Mouse (Mus musculus): ENCODE results near the gene B4galt5. TPM values are rescaled to one million over a fixed set of nuclear protein-coding genes. Genes with fewer than 3 reads are reported as not detected.

B4galt5 gene
- polyA plus RNA-seq, 1 experiment from 2014 or later = 34.2 TPM

DNA sequence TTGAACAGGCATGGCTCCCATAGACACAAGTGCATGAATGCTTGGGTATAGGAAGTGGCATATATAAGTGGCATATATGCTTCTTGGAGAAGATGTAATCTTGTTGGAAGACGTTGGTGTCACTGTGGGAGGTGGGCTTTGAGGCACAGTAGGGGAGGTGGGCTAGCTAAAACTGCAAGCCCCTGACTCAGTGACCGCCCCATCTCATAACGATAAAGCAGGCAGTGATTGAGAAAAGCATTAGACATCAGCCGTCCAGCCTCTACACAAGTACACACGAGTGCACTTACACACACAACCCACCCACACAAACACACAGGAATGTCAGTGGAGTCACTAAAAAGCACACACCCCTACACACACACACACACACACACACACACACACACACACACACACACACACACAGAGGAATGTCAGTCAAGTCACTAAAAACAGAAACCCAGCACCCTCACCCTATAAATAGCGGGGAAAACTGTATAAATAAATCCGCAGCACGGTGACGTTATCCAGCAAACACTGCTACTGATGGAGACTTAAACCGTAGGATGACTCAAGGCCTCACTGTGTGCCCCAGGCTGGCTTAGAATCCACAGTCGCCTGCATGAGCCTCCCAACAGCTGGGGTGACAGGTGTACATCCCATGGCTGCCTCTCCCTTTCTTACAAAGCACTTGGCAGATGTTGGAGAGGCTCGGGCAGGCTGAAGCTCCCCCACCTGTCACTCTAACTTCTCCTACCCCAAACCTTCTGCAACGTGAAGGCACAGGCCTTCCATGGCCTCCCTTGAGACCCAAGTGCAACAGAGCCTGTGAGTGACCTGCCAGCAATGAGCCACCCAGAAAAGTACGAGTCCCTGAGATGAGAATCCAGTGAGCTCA is 81.2 kb downstream of the B4galt5 start:
- ATAC-seq (ENCODE audit: low FRiP score, low read depth) = no peak
- Histone ChIP-seq H3K4me1 (replicated peaks) (no peaks in the 10 kb centered on the region), H3K9ac (no peak overlapping the region), H3K36me3 (no peaks in the 10 kb centered on the region), H3K9me3 (no peaks in the 10 kb centered on the region), H3K27ac (replicated peaks) (no peak overlapping the region), H3K4me3 (no peak overlapping the region), H3K27me3 (no peaks in the 10 kb centered on the region), H3K4me2 (no peak overlapping the region)
- 81% methylated on average over 14 of the region's 14 CpGs for WGBS

DNA sequence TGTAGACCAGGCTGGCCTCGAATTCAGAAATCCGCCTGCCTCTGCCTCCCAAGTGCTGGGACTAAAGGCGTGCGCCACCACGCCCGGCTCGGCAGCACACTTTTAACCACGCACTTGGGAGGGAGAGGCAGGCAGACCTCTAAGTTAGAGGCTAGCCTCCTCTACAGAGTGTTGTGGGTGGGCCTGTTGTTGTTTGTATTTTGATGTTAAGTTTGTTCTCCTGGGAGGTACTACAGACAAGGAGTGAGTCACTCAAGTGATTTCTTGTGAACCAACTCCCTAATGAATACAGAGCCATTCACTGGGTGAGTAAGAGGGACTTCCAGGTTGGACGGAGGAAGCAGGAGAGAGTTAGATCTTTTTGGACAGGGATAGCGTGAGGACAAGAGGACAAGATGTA is 82.8 kb downstream of the B4galt5 start:
- H3K4me2 ChIP-seq = no peak overlapping the region
- no peak for ATAC-seq (ENCODE audit: low FRiP score, low read depth)
- no peak overlapping the region for H3K9ac ChIP-seq
- H3K36me3 ChIP-seq = no peaks in the 10 kb centered on the region
- WGBS = 95% methylated on average over 10 of the region's 10 CpGs
- no peaks in the 10 kb centered on the region for H3K27me3 ChIP-seq
- no peaks in the 10 kb centered on the region for H3K9me3 ChIP-seq
- H3K4me3 ChIP-seq = no peak overlapping the region
- H3K27ac ChIP-seq (replicated peaks) = no peak overlapping the region
- H3K4me1 ChIP-seq (replicated peaks) = no peaks in the 10 kb centered on the region

DNA sequence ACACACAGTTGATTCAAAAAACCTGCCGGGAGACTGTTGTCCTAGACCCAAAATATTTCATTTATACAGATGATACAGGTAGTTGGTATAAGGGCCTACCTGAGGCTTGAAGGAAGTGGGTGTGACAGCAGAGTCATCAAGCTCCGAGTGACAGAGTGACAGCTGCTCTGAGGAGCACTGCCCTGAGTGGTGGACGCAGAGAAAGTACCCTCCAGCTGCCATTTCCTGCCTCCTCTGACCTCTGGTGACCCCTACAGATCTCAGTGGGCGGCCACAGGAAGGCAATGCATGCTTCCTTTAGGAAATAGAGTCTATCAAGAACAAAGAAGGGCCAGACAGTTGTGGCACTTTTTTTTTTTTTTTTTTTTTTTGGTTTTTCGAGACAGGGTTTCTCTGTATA is 83.2 kb downstream of the B4galt5 start:
- Histone ChIP-seq H3K36me3 (no peaks in the 10 kb centered on the region), H3K9me3 (no peaks in the 10 kb centered on the region), H3K4me1 (replicated peaks) (no peaks in the 10 kb centered on the region), H3K27me3 (no peaks in the 10 kb centered on the region), H3K9ac (no peak overlapping the region), H3K27ac (replicated peaks) (no peak overlapping the region), H3K4me3 (no peak overlapping the region), H3K4me2 (no peak overlapping the region)
- ATAC-seq (ENCODE audit: low FRiP score, low read depth) = no peak
- 51% methylated on average over 5 of the region's 5 CpGs for WGBS

DNA sequence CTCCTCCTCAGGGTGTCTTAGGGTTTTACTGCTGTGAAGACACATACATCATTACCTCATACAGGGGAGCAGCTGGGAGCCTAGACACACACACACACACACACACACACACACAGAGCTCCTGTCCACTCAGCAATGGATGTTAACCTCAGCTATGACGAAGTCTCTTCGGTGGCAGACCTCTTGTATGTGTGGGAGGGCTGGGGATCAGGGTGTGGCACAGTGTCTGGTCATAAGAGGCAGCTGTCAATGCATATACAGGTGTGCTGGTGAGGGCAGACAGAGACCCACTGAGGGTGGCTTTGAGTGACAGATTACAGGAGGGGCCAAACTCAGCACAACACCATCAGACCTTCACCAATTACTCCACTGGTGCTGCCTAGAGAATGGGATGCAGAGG is 84.0 kb downstream of the B4galt5 start:
- 86% methylated on average over 2 of the region's 2 CpGs for WGBS
- no peaks in the 10 kb centered on the region for H3K27me3 ChIP-seq
- no peak overlapping the region for H3K9ac ChIP-seq
- H3K36me3 ChIP-seq = no peaks in the 10 kb centered on the region
- no peak overlapping the region for H3K4me3 ChIP-seq
- H3K4me1 ChIP-seq (replicated peaks) = no peaks in the 10 kb centered on the region
- H3K4me2 ChIP-seq = no peak overlapping the region
- no peak overlapping the region for H3K27ac ChIP-seq (replicated peaks)
- no peaks in the 10 kb centered on the region for H3K9me3 ChIP-seq
- ATAC-seq (ENCODE audit: low FRiP score, low read depth) = no peak

DNA sequence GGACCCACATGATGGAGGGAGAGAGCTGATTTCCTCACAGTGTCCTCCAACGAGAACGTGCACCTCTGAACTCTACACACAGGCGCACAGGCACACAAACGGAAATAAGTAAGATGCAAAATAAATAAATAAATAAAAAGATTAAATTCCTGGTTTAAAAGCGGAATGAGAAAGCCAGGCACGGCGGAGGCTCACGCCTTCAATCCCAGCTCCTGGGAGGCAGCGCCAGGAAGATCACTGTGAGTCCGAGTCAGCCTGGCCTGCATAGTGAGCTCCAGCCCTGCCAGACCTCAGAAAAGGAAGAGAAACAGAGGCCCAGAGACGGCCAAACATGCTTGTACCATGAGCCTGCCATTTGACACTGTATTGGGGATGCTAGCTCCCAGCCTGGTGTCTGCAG is 85.1 kb downstream of the B4galt5 start:
- H3K27me3 ChIP-seq = no peaks in the 10 kb centered on the region
- WGBS = 90% methylated on average over 11 of the region's 11 CpGs
- no peak for ATAC-seq (ENCODE audit: low FRiP score, low read depth)
- H3K4me2 ChIP-seq = no peak overlapping the region
- H3K9me3 ChIP-seq = no peaks in the 10 kb centered on the region
- H3K27ac ChIP-seq (replicated peaks) = no peak overlapping the region
- no peak overlapping the region for H3K4me3 ChIP-seq
- no peak overlapping the region for H3K9ac ChIP-seq
- no peaks in the 10 kb centered on the region for H3K36me3 ChIP-seq
- H3K4me1 ChIP-seq (replicated peaks) = no peaks in the 10 kb centered on the region

DNA sequence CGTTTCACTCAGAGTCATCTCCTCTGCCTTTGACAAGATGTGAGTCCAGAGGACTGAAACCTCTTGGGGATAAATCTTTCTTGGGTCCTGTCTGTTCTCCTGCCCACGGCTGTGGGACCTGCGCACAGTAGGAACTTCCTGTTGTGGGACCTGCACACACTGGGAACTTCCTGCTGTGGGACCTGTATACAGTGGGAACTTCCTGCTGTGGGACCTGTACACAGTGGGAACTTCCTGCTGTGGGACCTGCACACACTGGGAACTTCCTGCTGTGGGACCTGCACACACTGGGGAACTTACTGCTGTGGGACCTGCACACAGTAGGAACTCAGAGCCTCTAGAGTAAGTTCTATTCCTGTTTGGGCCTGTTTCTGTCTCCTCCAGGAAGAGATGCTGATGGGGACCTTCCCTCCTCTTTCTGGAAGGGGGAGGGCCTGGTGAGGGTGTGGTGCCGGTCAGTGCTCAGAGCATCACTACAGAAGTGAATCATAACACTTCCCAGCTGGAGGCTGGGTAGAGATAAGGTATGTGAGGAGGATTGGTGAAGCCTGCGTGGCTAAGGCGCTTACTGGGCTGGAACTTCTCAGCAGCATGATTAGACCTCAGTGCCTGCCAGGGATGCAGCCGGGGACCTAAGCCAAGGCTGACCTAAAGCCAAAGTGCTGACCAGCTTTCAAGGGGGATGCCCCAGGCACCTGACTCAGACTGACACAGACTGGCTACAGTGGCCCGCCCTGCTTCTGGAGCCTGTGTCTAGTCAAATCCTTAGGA is 85.8 kb downstream of the B4galt5 start:
- H3K4me1 ChIP-seq (replicated peaks) = no peaks in the 10 kb centered on the region
- WGBS = 89% methylated on average over 8 of the region's 8 CpGs
- no peaks in the 10 kb centered on the region for H3K27me3 ChIP-seq
- H3K27ac ChIP-seq (replicated peaks) = no peak overlapping the region
- no peaks in the 10 kb centered on the region for H3K36me3 ChIP-seq
- no peak overlapping the region for H3K9ac ChIP-seq
- no peaks in the 10 kb centered on the region for H3K9me3 ChIP-seq
- no peak for ATAC-seq (ENCODE audit: low FRiP score, low read depth)
- no peak overlapping the region for H3K4me3 ChIP-seq
- no peak overlapping the region for H3K4me2 ChIP-seq

DNA sequence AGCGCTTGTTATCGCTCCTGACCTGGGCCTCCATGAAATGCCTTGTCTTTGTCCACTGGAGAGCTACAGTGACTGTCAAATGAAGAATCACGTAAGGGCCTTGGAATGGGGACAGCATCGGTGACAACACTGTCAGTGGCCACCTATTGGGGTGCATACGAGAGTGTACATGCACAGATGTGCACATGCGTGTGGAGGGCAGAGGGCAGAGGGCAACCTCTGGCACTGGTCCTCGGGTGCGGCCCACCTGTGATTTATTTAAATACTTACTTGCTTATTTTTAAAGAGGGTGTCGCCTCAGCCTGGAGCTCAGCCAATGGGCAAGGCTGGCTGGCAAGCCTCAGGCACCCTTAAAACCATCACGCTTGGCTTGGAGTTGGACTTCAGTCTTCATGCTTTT is 86.5 kb downstream of the B4galt5 start:
- no peaks in the 10 kb centered on the region for H3K36me3 ChIP-seq
- H3K27ac ChIP-seq (replicated peaks) = no peak overlapping the region
- H3K27me3 ChIP-seq = no peaks in the 10 kb centered on the region
- no peak for ATAC-seq (ENCODE audit: low FRiP score, low read depth)
- H3K4me3 ChIP-seq = no peak overlapping the region
- no peak overlapping the region for H3K9ac ChIP-seq
- no peak overlapping the region for H3K4me2 ChIP-seq
- H3K4me1 ChIP-seq (replicated peaks) = no peaks in the 10 kb centered on the region
- 89% methylated on average over 10 of the region's 10 CpGs for WGBS
- no peaks in the 10 kb centered on the region for H3K9me3 ChIP-seq

DNA sequence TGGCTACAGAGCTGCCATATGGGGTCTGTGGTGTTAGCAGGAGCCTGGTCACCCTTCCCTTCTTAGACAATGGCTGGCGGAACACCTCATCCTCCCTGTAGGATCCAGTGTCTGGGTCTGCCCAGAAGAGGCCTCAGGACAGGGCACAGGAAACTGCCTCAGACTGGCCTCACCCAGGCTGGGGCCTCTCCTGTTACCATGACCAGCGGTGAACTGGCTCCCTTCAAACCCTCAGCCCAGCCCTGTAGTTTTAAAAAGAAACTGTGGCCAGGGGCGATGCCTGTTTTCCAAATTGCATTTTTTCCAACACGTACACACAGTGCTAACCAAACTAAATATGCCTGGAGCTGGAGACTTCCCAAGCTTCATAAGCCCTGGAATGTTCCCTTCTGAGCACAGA is 87.9 kb downstream of the B4galt5 start:
- 85% methylated on average over 4 of the region's 4 CpGs for WGBS
- Histone ChIP-seq H3K4me1 (replicated peaks) (no peaks in the 10 kb centered on the region), H3K4me2 (no peak overlapping the region), H3K27ac (replicated peaks) (no peak overlapping the region), H3K9ac (no peak overlapping the region), H3K36me3 (no peaks in the 10 kb centered on the region), H3K4me3 (no peak overlapping the region), H3K9me3 (no peaks in the 10 kb centered on the region), H3K27me3 (no peaks in the 10 kb centered on the region)
- ATAC-seq (ENCODE audit: low FRiP score, low read depth) = no peak

DNA sequence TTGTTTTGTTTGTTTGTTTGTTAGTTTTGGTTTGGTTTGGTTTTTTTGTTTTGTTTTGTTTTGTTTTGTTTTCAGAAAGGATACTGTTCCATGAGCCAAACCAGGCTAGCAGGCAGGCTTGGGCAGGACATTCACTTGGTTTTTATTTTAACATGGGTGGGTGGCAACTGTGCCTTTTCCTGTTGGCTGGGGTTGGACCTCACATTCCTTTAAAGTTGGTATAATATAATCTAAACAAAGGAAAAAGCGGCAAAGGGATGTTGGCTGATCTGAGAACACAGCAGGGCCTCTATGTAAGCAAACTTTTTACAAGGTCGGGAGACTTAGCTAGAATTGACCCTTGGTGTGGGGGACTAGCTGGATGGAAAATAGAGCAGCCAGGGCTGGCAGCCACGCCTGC is 91.2 kb downstream of the B4galt5 start:
- Histone ChIP-seq H3K27ac (replicated peaks) (no peak overlapping the region), H3K9me3 (no peaks in the 10 kb centered on the region), H3K4me1 (replicated peaks) (no peaks in the 10 kb centered on the region), H3K4me3 (no peak overlapping the region), H3K36me3 (no peaks in the 10 kb centered on the region), H3K4me2 (no peak overlapping the region), H3K9ac (no peak overlapping the region), H3K27me3 (no peaks in the 10 kb centered on the region)
- WGBS = 55% methylated on average over 3 of the region's 3 CpGs
- ATAC-seq (ENCODE audit: low FRiP score, low read depth) = no peak

DNA sequence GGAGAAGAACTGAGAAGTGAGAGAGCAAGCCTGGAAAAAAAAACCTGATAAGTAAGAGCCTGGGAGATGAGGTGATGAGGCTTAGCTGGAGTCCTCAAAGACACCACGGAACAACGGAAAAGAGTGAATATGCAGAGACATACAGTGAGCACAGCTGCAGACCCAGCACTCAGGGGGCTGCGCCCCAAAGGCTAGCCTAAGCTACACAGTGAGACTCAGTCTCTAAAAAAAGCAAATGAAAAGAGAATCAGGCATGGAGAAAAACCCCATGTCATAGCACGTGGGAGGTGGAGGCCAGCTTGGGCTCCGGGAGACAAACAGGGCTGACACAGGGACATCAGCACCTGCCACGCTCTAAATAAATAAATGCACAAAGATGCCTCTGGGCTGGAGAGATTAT is 94.2 kb downstream of the B4galt5 start:
- no peak for ATAC-seq (ENCODE audit: low FRiP score, low read depth)
- H3K4me2 ChIP-seq = no peak overlapping the region
- H3K4me3 ChIP-seq = no peak overlapping the region
- H3K36me3 ChIP-seq = no peaks in the 10 kb centered on the region
- WGBS = 65% methylated on average over 6 of the region's 6 CpGs
- no peak overlapping the region for H3K27ac ChIP-seq (replicated peaks)
- no peak overlapping the region for H3K9ac ChIP-seq
- H3K27me3 ChIP-seq = no peaks in the 10 kb centered on the region
- no peaks in the 10 kb centered on the region for H3K4me1 ChIP-seq (replicated peaks)
- H3K9me3 ChIP-seq = no peaks in the 10 kb centered on the region

DNA sequence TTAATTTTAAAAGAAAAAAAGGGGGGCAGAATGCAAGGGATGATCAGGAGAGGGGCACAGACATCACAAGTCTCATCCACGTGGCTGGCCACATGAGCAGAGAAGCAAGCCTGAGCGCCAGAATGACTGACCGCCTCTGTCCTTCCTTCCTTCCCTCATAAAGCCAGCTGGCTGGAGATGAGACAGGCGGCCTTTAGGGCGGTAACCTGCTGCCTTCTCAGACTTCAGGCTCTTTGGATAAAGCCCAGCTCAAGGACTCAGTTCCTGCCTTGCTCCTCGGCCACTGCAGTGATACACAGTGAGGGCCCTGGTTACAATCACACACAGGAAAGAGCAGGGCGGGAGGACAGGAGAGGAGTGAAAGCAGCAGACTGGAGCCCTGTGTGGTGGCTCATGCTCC is 94.8 kb downstream of the B4galt5 start:
- no peak for ATAC-seq (ENCODE audit: low FRiP score, low read depth)
- H3K9me3 ChIP-seq = no peaks in the 10 kb centered on the region
- H3K4me1 ChIP-seq (replicated peaks) = no peaks in the 10 kb centered on the region
- H3K9ac ChIP-seq = no peak overlapping the region
- no peak overlapping the region for H3K4me2 ChIP-seq
- no peak overlapping the region for H3K27ac ChIP-seq (replicated peaks)
- H3K4me3 ChIP-seq = no peak overlapping the region
- 70% methylated on average over 7 of the region's 7 CpGs for WGBS
- H3K36me3 ChIP-seq = no peaks in the 10 kb centered on the region
- no peaks in the 10 kb centered on the region for H3K27me3 ChIP-seq

DNA sequence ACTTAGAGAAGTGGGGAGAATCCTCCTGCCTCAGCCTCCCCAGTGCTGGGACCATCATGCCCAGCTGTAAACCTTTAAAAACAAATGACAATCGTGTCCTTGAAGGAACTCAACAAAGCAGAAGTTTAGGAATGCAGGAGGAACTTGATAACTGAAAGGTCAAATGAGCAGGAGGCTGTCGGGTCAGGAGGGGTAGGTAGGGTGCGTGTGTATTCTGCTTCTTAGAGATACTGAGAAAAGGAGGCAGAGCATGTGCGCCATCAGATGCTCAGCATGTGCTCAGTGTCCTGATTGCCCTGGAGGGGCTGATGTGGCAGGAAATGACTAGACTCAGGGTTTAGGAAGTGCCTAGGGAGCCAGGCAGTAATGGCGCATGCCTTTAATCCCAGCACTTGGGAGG is 95.5 kb downstream of the B4galt5 start:
- H3K9me3 ChIP-seq = no peaks in the 10 kb centered on the region
- H3K27me3 ChIP-seq = no peaks in the 10 kb centered on the region
- 91% methylated on average over 5 of the region's 5 CpGs for WGBS
- ATAC-seq (ENCODE audit: low FRiP score, low read depth) = no peak
- H3K27ac ChIP-seq (replicated peaks) = no peak overlapping the region
- no peaks in the 10 kb centered on the region for H3K36me3 ChIP-seq
- no peaks in the 10 kb centered on the region for H3K4me1 ChIP-seq (replicated peaks)
- H3K4me3 ChIP-seq = no peak overlapping the region
- H3K9ac ChIP-seq = no peak overlapping the region
- no peak overlapping the region for H3K4me2 ChIP-seq

Measured in hindbrain, embryonic 15.5 days (tissue).